Mouse (Mus musculus) NIH3T3 (cell line): ENCODE data around the gene 1700084M14Rik.
"Not testable (repeated sequence)": the region's sequence is repeated elsewhere in the genome, so short reads cannot be mapped to it uniquely, and the experiment has no call there.

ENCODE experiments used
- DNase-seq: peaks from one replicate; pipeline ENCODE4 v3.0.0-alpha.2; 2012; ENCODE audit warnings: low read depth

The 1700084M14Rik gene

DNA sequence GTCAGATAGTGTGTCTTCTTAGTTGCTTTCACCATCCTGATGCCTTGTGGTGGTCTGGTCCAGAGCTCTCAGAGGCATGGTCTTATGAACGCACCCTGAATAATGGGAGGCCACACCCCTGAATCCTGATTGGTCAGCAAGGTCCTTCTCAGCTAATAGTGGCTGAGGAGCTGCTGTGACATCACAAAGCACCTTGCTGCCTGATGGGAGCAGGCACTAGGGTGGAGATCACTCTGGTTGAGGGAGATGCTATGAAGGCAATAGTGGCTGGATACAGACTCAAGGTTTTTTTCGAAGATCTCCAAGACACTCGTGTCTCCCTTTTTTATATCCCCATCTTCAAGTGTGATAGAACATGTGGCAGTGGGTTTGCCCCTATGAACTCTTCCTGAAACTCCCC is at the start of gene 1700084M14Rik:
1700084M14Rik (minus strand) TSS at position 101 of the 400 bp plus-strand sequence.
- not testable (repeated sequence) for DNase-seq
